Mouse (Mus musculus): ENCODE measurements around the gene Setd1b. TPM values are rescaled to one million over a fixed set of nuclear protein-coding genes. Genes with fewer than 3 reads are reported as not detected.
"Not testable (repeated sequence)": the region's sequence is repeated elsewhere in the genome, so short reads cannot be mapped to it uniquely, and the experiment has no call there.

Gene Setd1b
- polyA plus RNA-seq, 1 experiment from 2014 or later = 14.2 TPM

DNA sequence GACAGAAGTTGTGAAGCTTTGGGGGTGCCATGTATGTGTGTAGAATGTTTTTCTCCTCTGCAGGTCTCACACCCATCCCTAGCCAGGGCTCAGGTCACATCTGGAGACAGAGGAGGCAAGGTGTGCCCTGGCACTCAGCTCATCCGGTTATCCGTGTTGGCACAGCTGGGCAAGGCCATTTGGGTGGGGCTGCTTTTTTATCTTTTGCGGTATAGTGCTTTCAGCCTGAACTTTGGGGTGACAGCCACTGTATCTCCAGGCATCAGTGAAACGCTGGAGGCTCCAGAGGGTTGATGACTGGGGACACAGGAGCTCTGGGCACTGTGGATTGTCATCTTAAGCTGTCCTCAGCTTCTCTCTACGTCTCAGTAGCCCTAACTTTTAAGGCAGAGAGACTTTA is 51.4 kb downstream of the Setd1b start:
- DNase-seq (ENCODE audit: low spot score) = no peak
- ATAC-seq (ENCODE audit: low FRiP score) = no peak
- H3K9ac ChIP-seq (ENCODE audit: low read depth, low read length) = no peak overlapping the region
- WGBS = 86% methylated on average over 5 of the region's 5 CpGs
- H3K9me3 ChIP-seq (ENCODE audit: control insufficient read depth, low read length) = no peaks in the 10 kb centered on the region
- no peak overlapping the region for H3K27ac ChIP-seq (ENCODE audit: low read depth, low read length)
- H3K4me3 ChIP-seq (ENCODE audit: low read depth, low read length) = no peak overlapping the region
- no peaks in the 10 kb centered on the region for H3K27me3 ChIP-seq (ENCODE audit: control insufficient read depth, insufficient read depth, low read length)
- no peaks in the 10 kb centered on the region for H3K4me1 ChIP-seq (replicated peaks; ENCODE audit: control insufficient read depth, insufficient read depth, low read length)
- no peak overlapping the region for H3K4me2 ChIP-seq (replicated peaks; ENCODE audit: low read depth, low read length)
- no peaks in the 10 kb centered on the region for H3K36me3 ChIP-seq (ENCODE audit: control insufficient read depth, insufficient read depth, low read length)

DNA sequence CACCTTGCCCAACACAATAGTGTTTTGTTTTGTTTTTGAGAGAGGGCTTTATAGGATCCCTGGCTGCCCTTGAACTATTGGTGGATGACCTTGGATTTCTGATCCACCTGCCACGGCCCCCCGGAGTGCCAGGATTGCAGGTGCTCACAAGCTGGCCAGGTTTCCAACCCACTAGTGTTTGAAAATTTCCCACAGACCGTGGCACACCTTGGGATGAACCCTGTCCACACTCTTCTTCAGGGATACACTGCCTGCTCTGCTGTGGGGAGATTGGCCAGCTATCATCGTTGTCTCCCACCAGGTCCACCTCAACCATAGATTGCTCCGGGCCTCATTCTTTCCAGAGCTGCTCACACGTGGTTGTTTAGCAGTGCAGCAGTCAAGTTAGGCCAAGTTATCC is 52.9 kb downstream of the Setd1b start:
- Histone ChIP-seq H3K27ac (ENCODE audit: low read depth, low read length) (no peak overlapping the region), H3K27me3 (ENCODE audit: control insufficient read depth, insufficient read depth, low read length) (no peaks in the 10 kb centered on the region), H3K4me2 (replicated peaks; ENCODE audit: low read depth, low read length) (no peak overlapping the region), H3K4me3 (ENCODE audit: low read depth, low read length) (no peak overlapping the region), H3K4me1 (replicated peaks; ENCODE audit: control insufficient read depth, insufficient read depth, low read length) (no peaks in the 10 kb centered on the region), H3K9me3 (ENCODE audit: control insufficient read depth, low read length) (no peaks in the 10 kb centered on the region), H3K9ac (ENCODE audit: low read depth, low read length) (no peak overlapping the region), H3K36me3 (ENCODE audit: control insufficient read depth, insufficient read depth, low read length) (no peaks in the 10 kb centered on the region)
- ATAC-seq (ENCODE audit: low FRiP score) = no peak
- 92% methylated on average over 6 of the region's 6 CpGs for WGBS
- no peak for DNase-seq (ENCODE audit: low spot score)

DNA sequence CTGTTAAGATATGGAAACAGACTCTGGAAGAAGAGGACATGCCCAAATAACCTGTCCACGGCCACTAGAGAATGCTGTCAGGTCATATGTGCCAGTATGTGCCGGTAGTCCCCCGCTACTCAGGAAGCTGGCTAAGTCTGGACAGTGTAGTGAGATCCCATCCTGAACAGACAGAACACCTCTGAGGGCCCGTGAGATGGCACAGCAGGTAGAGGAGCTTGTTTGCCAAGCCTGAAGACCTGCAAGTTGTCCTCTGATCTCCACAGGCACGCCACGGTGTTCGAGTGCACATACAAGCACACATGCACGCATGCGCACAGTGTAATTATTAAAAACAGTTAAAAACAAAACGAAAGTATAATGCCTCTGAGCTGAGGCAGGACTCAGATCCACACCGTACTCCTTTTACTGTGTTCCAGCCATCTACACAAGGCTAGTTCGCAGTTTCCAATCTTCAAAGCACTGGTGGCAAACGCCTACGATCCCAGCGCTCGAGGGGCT is 53.6 kb downstream of the Setd1b start:
- no peaks in the 10 kb centered on the region for H3K4me1 ChIP-seq (replicated peaks; ENCODE audit: control insufficient read depth, insufficient read depth, low read length)
- no peak for DNase-seq (ENCODE audit: low spot score)
- no peaks in the 10 kb centered on the region for H3K27me3 ChIP-seq (ENCODE audit: control insufficient read depth, insufficient read depth, low read length)
- H3K4me2 ChIP-seq (replicated peaks; ENCODE audit: low read depth, low read length) = no peak overlapping the region
- H3K36me3 ChIP-seq (ENCODE audit: control insufficient read depth, insufficient read depth, low read length) = no peaks in the 10 kb centered on the region
- H3K27ac ChIP-seq (ENCODE audit: low read depth, low read length) = no peak overlapping the region
- H3K9me3 ChIP-seq (ENCODE audit: control insufficient read depth, low read length) = no peaks in the 10 kb centered on the region
- 90% methylated on average over 16 of the region's 16 CpGs for WGBS
- H3K4me3 ChIP-seq (ENCODE audit: low read depth, low read length) = no peak overlapping the region
- no peak overlapping the region for H3K9ac ChIP-seq (ENCODE audit: low read depth, low read length)
- no peak for ATAC-seq (ENCODE audit: low FRiP score)

DNA sequence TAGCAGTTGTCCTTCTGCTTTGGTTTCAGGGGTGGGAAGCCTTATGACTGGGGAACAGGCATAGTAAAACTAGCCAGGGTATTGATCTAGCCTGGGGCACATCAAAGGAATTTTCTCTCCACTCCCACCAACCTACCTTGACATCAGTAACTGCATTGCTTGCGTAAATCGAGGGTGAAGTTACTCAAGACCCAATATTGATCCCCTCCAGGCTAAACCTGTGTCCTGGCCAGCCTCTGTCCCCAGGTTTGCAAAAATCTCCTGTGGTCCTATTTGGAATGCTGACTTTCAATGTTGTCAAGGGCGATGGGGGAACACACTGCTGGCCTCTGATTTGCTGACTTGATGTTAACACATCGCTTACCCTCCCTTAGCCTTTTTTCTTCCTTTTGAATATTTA is 54.8 kb downstream of the Setd1b start:
- H3K4me3 ChIP-seq (ENCODE audit: low read depth, low read length) = no peak overlapping the region
- H3K9ac ChIP-seq (ENCODE audit: low read depth, low read length) = no peak overlapping the region
- no peaks in the 10 kb centered on the region for H3K9me3 ChIP-seq (ENCODE audit: control insufficient read depth, low read length)
- H3K36me3 ChIP-seq (ENCODE audit: control insufficient read depth, insufficient read depth, low read length) = no peaks in the 10 kb centered on the region
- no peak overlapping the region for H3K27ac ChIP-seq (ENCODE audit: low read depth, low read length)
- no peaks in the 10 kb centered on the region for H3K4me1 ChIP-seq (replicated peaks; ENCODE audit: control insufficient read depth, insufficient read depth, low read length)
- no peak for ATAC-seq (ENCODE audit: low FRiP score)
- DNase-seq (ENCODE audit: low spot score) = no peak
- WGBS = 74% methylated on average over 4 of the region's 4 CpGs
- H3K27me3 ChIP-seq (ENCODE audit: control insufficient read depth, insufficient read depth, low read length) = no peaks in the 10 kb centered on the region
- no peak overlapping the region for H3K4me2 ChIP-seq (replicated peaks; ENCODE audit: low read depth, low read length)

DNA sequence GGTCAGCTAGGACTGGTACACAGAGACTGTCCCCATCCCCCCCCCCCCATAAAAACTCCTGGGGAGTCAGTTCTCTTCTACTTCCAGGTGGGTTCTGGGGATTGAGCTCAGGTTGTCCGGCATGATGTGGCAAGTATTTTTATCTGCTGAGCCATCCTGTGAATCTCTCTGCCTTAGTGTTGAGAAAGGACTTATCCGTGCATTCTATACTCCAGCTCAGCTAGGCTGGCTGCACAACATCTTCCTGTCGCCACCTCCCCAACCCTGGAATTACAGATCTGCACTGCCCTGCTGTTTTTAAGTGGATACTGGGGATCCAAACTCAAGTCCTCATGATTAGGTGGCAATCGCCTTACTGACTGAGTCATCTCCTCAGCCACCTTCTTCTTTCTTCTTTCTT is 56.5 kb downstream of the Setd1b start:
- Histone ChIP-seq H3K9me3 (ENCODE audit: control insufficient read depth, low read length) (no peaks in the 10 kb centered on the region), H3K4me3 (ENCODE audit: low read depth, low read length) (no peak overlapping the region), H3K9ac (ENCODE audit: low read depth, low read length) (no peak overlapping the region), H3K27me3 (ENCODE audit: control insufficient read depth, insufficient read depth, low read length) (no peaks in the 10 kb centered on the region), H3K36me3 (ENCODE audit: control insufficient read depth, insufficient read depth, low read length) (no peaks in the 10 kb centered on the region), H3K27ac (ENCODE audit: low read depth, low read length) (no peak overlapping the region), H3K4me1 (replicated peaks; ENCODE audit: control insufficient read depth, insufficient read depth, low read length) (no peaks in the 10 kb centered on the region), H3K4me2 (replicated peaks; ENCODE audit: low read depth, low read length) (no peak overlapping the region)
- ATAC-seq (ENCODE audit: low FRiP score) (no peak), DNase-seq (ENCODE audit: low spot score) (no peak)
- 89% methylated on average over 4 of the region's 4 CpGs for WGBS

DNA sequence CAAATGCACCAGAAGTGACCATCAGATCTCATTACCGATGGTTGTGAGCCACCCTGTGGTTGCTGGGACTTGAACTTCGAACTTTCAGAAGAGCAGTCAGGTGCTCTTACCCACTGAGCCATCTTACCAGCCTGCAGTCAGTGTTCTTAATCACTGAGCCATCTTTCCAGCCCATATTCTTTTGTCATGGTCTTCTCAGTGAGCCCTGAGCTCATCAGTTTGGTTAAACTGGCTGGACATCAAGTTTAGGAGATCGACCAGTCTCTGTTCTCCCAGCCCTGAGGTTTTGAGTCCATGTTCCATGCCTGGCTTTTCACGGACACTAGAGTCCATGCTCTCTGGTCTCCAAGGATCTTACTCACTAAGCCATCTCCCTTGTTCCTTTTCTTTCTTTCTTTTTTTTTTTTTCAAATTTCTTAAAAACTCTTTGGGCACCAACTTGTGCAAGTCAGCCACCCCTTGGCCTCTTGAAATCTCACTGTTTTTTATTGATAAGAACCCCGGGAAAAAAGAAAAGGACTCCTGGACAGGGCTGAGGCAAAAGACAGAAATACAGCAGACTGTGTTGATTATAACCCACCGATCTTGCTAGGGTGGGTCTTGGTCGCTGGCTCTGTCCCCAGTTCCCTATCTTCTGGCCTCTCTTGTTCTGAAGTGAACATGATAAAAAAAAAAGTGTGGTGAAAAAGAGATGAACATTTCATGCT is 59.0 kb downstream of the Setd1b start:
- WGBS = 90% methylated on average over 4 of the region's 7 CpGs
- H3K36me3 ChIP-seq (ENCODE audit: control insufficient read depth, insufficient read depth, low read length); H3K9me3 ChIP-seq (ENCODE audit: control insufficient read depth, low read length); H3K27me3 ChIP-seq (ENCODE audit: control insufficient read depth, insufficient read depth, low read length); H3K4me1 ChIP-seq (replicated peaks; ENCODE audit: control insufficient read depth, insufficient read depth, low read length); H3K9ac ChIP-seq (ENCODE audit: low read depth, low read length); H3K4me2 ChIP-seq (replicated peaks; ENCODE audit: low read depth, low read length); DNase-seq (ENCODE audit: low spot score); H3K27ac ChIP-seq (ENCODE audit: low read depth, low read length); ATAC-seq (ENCODE audit: low FRiP score); H3K4me3 ChIP-seq (ENCODE audit: low read depth, low read length): not testable (repeated sequence)

DNA sequence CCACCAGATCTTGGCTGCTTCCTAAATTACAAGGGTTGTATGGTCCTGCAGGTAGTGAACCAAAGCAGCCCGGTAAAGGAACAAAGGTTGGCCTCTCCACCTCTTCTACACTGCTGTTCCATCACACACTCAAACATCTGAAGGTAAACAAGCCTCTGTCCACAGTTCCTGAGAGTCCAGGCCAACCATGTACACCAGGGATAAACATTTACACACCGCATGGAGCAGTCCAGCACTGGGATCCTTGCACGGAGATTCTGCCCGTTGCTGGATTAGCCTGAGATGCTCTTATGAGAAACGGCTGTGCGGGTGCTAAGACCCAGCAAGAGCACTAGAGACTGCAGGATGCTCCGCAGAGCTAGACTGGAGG is 59.5 kb downstream of the Setd1b start:
- Histone ChIP-seq H3K36me3 (ENCODE audit: control insufficient read depth, insufficient read depth, low read length) (no peaks in the 10 kb centered on the region), H3K4me2 (replicated peaks; ENCODE audit: low read depth, low read length) (no peak overlapping the region), H3K4me3 (ENCODE audit: low read depth, low read length) (no peak overlapping the region), H3K27ac (ENCODE audit: low read depth, low read length) (no peak overlapping the region), H3K4me1 (replicated peaks; ENCODE audit: control insufficient read depth, insufficient read depth, low read length) (no peaks in the 10 kb centered on the region), H3K9ac (ENCODE audit: low read depth, low read length) (no peak overlapping the region), H3K27me3 (ENCODE audit: control insufficient read depth, insufficient read depth, low read length) (no peaks in the 10 kb centered on the region), H3K9me3 (ENCODE audit: control insufficient read depth, low read length) (no peaks in the 10 kb centered on the region)
- 87% methylated on average over 7 of the region's 7 CpGs for WGBS
- ATAC-seq (ENCODE audit: low FRiP score) = no peak
- no peak for DNase-seq (ENCODE audit: low spot score)

DNA sequence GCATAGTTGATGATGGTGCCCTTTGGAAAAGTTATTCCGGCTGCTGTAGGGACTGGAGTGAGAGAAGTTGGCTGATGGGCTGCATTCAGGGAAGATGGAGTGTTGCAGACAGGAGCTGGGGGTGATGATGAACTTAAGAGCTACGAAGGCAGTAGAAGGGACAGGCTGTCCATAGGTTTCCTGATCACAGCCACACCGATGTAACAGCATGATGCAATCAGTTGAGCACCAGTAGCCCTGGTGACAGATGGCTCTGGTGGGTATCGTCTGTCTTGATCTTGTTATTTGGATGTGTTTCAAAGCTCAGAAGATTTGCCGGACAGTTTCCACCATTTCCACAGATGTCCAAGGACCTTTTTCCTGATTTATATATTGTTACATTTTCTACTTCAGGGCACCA is 60.0 kb downstream of the Setd1b start:
- Histone ChIP-seq H3K4me1 (replicated peaks; ENCODE audit: control insufficient read depth, insufficient read depth, low read length) (no peaks in the 10 kb centered on the region), H3K27ac (ENCODE audit: low read depth, low read length) (no peak overlapping the region), H3K9me3 (ENCODE audit: control insufficient read depth, low read length) (no peaks in the 10 kb centered on the region), H3K27me3 (ENCODE audit: control insufficient read depth, insufficient read depth, low read length) (no peaks in the 10 kb centered on the region), H3K9ac (ENCODE audit: low read depth, low read length) (no peak overlapping the region), H3K4me3 (ENCODE audit: low read depth, low read length) (no peak overlapping the region), H3K4me2 (replicated peaks; ENCODE audit: low read depth, low read length) (no peak overlapping the region), H3K36me3 (ENCODE audit: control insufficient read depth, insufficient read depth, low read length) (no peaks in the 10 kb centered on the region)
- 90% methylated on average over 5 of the region's 5 CpGs for WGBS
- no peak for DNase-seq (ENCODE audit: low spot score)
- ATAC-seq (ENCODE audit: low FRiP score) = no peak

DNA sequence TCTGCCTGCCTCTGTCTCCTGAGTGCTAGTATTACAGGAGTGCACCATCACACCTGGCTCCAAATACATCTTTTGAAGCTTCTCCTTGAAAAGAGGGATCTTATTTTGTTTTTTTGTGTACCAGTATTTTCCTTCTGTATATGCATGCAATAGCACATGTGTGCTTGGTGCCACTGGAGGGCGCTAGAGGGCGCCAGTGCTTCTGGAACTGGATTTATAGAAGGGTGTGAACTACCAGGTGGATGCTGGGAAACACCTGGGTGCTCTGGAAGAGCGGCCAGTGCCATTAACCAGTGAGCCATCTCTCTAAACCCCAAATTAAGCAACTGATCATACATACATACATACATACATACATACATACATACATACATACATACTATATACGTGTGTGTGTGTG is 60.8 kb downstream of the Setd1b start:
- ATAC-seq (ENCODE audit: low FRiP score); H3K9ac ChIP-seq (ENCODE audit: low read depth, low read length); H3K27me3 ChIP-seq (ENCODE audit: control insufficient read depth, insufficient read depth, low read length); H3K4me3 ChIP-seq (ENCODE audit: low read depth, low read length); H3K36me3 ChIP-seq (ENCODE audit: control insufficient read depth, insufficient read depth, low read length); H3K9me3 ChIP-seq (ENCODE audit: control insufficient read depth, low read length); DNase-seq (ENCODE audit: low spot score); H3K4me2 ChIP-seq (replicated peaks; ENCODE audit: low read depth, low read length); H3K4me1 ChIP-seq (replicated peaks; ENCODE audit: control insufficient read depth, insufficient read depth, low read length); H3K27ac ChIP-seq (ENCODE audit: low read depth, low read length): not testable (repeated sequence)
- 52% methylated on average over 3 of the region's 4 CpGs for WGBS
